Mouse (Mus musculus) lung, embryonic 14.5 days (tissue): Measurements from ENCODE around the gene Shd. TPM values are rescaled to one million over a fixed set of nuclear protein-coding genes. Genes with fewer than 3 reads are reported as not detected.

Experiments used
- ATAC-seq: fragments of 200-750 bp; cut with Nextera tagmentation; 2 replicates; pipeline ENCODE4 v1.8.0; 2017; ENCODE audit warnings: mild to moderate bottlenecking, moderate TSS enrichment, moderate library complexity; ENCODE audit not compliant: insufficient read depth
- DNase-seq: peaks from one replicate; pipeline ENCODE4 v3.0.0-alpha.2; 2015
- H3K27ac ChIP-seq: fragments of 300-500 bp; sonication (generic); 2 replicates; pipeline ENCODE4 v1.5.1; 2014; ENCODE audit warnings: low read depth, mild to moderate bottlenecking, moderate library complexity
- H3K27me3 ChIP-seq: fragments of 300-500 bp; sonication (generic); 2 replicates; pipeline ENCODE4 v1.6.1; 2014; ENCODE audit warnings: low read length, control low read depth; ENCODE audit not compliant: insufficient read depth
- H3K36me3 ChIP-seq: fragments of 300-500 bp; sonication (generic); 2 replicates; pipeline ENCODE4 v1.6.1; 2014; ENCODE audit warnings: control low read depth; ENCODE audit not compliant: insufficient read depth
- H3K4me1 ChIP-seq: fragments of 300-500 bp; sonication (generic); 2 replicates; pipeline ENCODE4 v1.6.1; 2014; ENCODE audit warnings: antibody characterized with exemption, control low read depth; ENCODE audit not compliant: insufficient read depth
- H3K4me2 ChIP-seq: fragments of 300-500 bp; sonication (generic); 2 replicates; pipeline ENCODE4 v1.6.1; 2014; ENCODE audit warnings: mild to moderate bottlenecking
- H3K4me3 ChIP-seq: fragments of 300-500 bp; sonication (generic); 2 replicates; pipeline ENCODE4 v1.5.1; 2014; ENCODE audit warnings: low read depth, low read length
- H3K9ac ChIP-seq: fragments of 300-500 bp; sonication (generic); 2 replicates; pipeline ENCODE4 v1.6.1; 2014
- H3K9me3 ChIP-seq: fragments of 300-500 bp; sonication (generic); 2 replicates; pipeline ENCODE4 v1.6.1; 2016; ENCODE audit warnings: low read depth, low read length, control low read depth
- CTCF ChIP-seq: IDR thresholded peaks from 2 replicates; pipeline ENCODE4 v1.5.1; 2016; ENCODE audit warnings: antibody characterized with exemption, low read depth
- WGBS: fragments of 180-500 bp; shearing (Covaris S2); extraction: QIAGEN DNeasy Blood & Tissue Kit; methylation state at CpG from one replicate; pipeline ENCODE4 v1.1.7; 2014; 5-methylcytosine and 5-hydroxymethylcytosine counted together
- polyA plus RNA-seq: library from polyadenylated mRNA; unstranded; fragments of >200 nt; fragmentation: Nextera tagmentation; extraction: Ambion mirVana; gene quantifications from 2 replicates; pipeline ENCODE4 v1.2.1, GENCODE M21; 2014

Shd gene
- polyA plus RNA-seq, 1 experiment from 2014 or later, result 12.0 TPM

- ATAC-seq (no peak), DNase-seq (no peak)
- Histone ChIP-seq H3K4me1 (0 out of 2 replicates have a peak, but pooled peaks cover 13% of the 10 kb centered on the region), H3K27me3 (no peaks in the 10 kb centered on the region), H3K9ac (no peak overlapping the region), H3K36me3 (peaks cover 44% of the 10 kb centered on the region), H3K4me3 (no peak overlapping the region), H3K9me3 (no peaks in the 10 kb centered on the region), H3K4me2 (no peak overlapping the region), H3K27ac (no peak overlapping the region)
- WGBS, result 88% methylated on average over 7 of the region's 7 CpGs
- TF ChIP-seq CTCF, result no peak
These were observed 41.2 kb downstream of the Shd start for GRCm38 (mm10) chr17:56011441-56011840.

GRCm38 (mm10) chr17:56015293-56015692 is 45.0 kb downstream of the Shd start:
- Histone ChIP-seq H3K36me3 (peaks cover 83% of the 10 kb centered on the region), H3K9me3 (no peaks in the 10 kb centered on the region), H3K4me1 (0 out of 2 replicates have a peak, but pooled peaks cover 3% of the 10 kb centered on the region), H3K27ac (no peak overlapping the region), H3K27me3 (no peaks in the 10 kb centered on the region), H3K4me3 (no peak overlapping the region), H3K4me2 (no peak overlapping the region), H3K9ac (no peak overlapping the region)
- ATAC-seq (no peak), DNase-seq (no peak)
- TF ChIP-seq CTCF, result no peak
- 91% methylated on average over 9 of the region's 9 CpGs for whole genome bisulfite sequencing

GRCm38 (mm10) chr17:56016382-56016781 is 46.1 kb downstream of the Shd start:
- no peak for TF ChIP-seq CTCF
- no peak overlapping the region for H3K9ac ChIP-seq
- no peaks in the 10 kb centered on the region for H3K4me1 ChIP-seq
- no peak overlapping the region for H3K4me2 ChIP-seq
- H3K9me3 ChIP-seq, result no peaks in the 10 kb centered on the region
- peaks cover 84% of the 10 kb centered on the region for H3K36me3 ChIP-seq
- DNase-seq, result no peak
- 87% methylated on average over 8 of the region's 8 CpGs for whole genome bisulfite sequencing
- no peak for ATAC-seq
- no peak overlapping the region for H3K27ac ChIP-seq
- H3K27me3 ChIP-seq, result no peaks in the 10 kb centered on the region
- no peak overlapping the region for H3K4me3 ChIP-seq

- peaks cover 77% of the 10 kb centered on the region for H3K36me3 ChIP-seq
- H3K27ac ChIP-seq, result no peak overlapping the region
- no peak overlapping the region for H3K4me3 ChIP-seq
- H3K27me3 ChIP-seq, result no peaks in the 10 kb centered on the region
- no peak overlapping the region for H3K9ac ChIP-seq
- H3K4me2 ChIP-seq, result no peak overlapping the region
- ATAC-seq, result no peak
- TF ChIP-seq CTCF, result no peak
- WGBS, result 79% methylated on average over 15 of the region's 15 CpGs
- H3K9me3 ChIP-seq, result no peaks in the 10 kb centered on the region
- H3K4me1 ChIP-seq, result no peaks in the 10 kb centered on the region
- no peak for DNase-seq
These were observed 46.8 kb downstream of the Shd start for GRCm38 (mm10) chr17:56016793-56017785.

GRCm38 (mm10) chr17:56017848-56018247 is 47.6 kb downstream of the Shd start:
- Histone ChIP-seq H3K36me3 (peaks cover 78% of the 10 kb centered on the region), H3K27ac (no peak overlapping the region), H3K4me1 (no peaks in the 10 kb centered on the region), H3K4me2 (no peak overlapping the region), H3K9ac (no peak overlapping the region), H3K27me3 (no peaks in the 10 kb centered on the region), H3K9me3 (no peaks in the 10 kb centered on the region), H3K4me3 (no peak overlapping the region)
- DNase-seq (no peak), ATAC-seq (no peak)
- 84% methylated on average over 7 of the region's 7 CpGs for WGBS
- no peak for TF ChIP-seq CTCF

- H3K36me3 ChIP-seq, result peaks cover 72% of the 10 kb centered on the region
- DNase-seq (peak; percentile 43), ATAC-seq (peak; percentile 25)
- no peak overlapping the region for H3K9ac ChIP-seq
- no peak overlapping the region for H3K4me3 ChIP-seq
- H3K4me2 ChIP-seq, result no peak overlapping the region
- WGBS, result 66% methylated on average over 20 of the region's 20 CpGs
- H3K27me3 ChIP-seq, result no peaks in the 10 kb centered on the region
- H3K9me3 ChIP-seq, result no peaks in the 10 kb centered on the region
- peak; percentile 59 for TF ChIP-seq CTCF
- no peak overlapping the region for H3K27ac ChIP-seq
- no peaks in the 10 kb centered on the region for H3K4me1 ChIP-seq
These were observed 48.3 kb downstream of the Shd start for GRCm38 (mm10) chr17:56018347-56019131.
